Mouse (Mus musculus): ENCODE measurements around the gene Klc2.

Klc2 gene

DNA sequence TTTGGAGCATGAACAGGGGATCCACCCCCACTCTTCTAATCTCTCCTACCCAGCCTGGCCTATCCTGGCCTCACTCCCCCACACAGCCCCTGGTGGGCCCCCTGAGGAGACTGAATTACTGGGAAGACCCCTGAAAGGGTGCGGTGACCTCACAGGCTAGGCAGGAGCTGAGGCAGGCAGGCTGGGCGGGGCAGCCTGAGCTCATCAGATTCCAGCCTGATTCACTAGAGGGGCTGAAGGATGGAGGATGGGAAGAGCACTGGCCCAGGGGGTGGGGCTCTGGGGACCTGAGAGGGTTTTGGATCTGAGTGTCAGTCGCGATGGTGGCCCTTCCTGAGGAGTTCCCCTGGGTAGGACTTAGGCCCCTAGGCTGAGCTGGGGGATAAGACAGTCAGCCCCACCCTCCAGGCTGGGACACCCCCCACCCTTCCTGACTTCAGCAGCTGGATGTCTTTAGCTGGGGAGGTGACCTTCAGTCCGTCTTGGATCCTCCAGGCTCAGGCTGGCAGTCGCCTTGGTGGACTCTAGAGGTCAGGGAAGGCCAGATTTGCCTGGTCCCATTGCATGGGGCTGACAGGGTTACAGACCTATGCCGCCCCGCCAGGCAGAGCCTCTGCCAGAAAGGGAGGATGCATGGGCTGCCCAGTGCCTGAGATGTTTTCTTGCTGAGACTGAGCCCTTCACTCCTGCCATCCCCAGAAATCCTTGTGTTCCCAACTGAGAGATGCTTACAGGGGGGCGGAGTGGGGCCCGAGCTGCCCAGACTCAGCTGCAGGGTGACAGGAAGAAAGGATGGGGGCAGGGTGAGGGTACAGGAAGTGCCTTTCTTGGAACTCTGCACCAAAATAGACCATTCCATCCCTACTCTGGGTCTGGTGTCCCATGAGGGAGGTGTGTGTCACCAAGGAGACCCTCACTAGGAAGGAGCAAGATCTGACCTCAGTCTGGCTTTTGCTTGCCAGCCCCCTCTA is 59.3 kb downstream of the Klc2 start:
- H3K9me3 ChIP-seq (ENCODE audit: low read length) = no peaks in the 10 kb centered on the region
- peaks cover 6% of the 10 kb centered on the region; the same call in 1 of the 2 replicates for H3K27me3 ChIP-seq (ENCODE audit: insufficient read depth, low read length)
- H3K36me3 ChIP-seq (ENCODE audit: insufficient read depth, low read length) = peaks cover 17% of the 10 kb centered on the region
- TF ChIP-seq CTCF (conservative IDR thresholded peaks at IDR 0.05; ENCODE audit: low read length) (no peak), NANOG (IDR thresholded peaks at IDR 0.05; ENCODE audit: borderline replicate concordance, low read length) (no peak), POU5F1 (IDR thresholded peaks at IDR 0.05; ENCODE audit: borderline replicate concordance, low read length) (no peak)
- H3K4me1 ChIP-seq (replicated peaks; ENCODE audit: low read depth, low read length) = peaks cover 79% of the 10 kb centered on the region
- H3K4me3 ChIP-seq (replicated peaks; ENCODE audit: low read length) = peak overlapping the region; percentile 61

DNA sequence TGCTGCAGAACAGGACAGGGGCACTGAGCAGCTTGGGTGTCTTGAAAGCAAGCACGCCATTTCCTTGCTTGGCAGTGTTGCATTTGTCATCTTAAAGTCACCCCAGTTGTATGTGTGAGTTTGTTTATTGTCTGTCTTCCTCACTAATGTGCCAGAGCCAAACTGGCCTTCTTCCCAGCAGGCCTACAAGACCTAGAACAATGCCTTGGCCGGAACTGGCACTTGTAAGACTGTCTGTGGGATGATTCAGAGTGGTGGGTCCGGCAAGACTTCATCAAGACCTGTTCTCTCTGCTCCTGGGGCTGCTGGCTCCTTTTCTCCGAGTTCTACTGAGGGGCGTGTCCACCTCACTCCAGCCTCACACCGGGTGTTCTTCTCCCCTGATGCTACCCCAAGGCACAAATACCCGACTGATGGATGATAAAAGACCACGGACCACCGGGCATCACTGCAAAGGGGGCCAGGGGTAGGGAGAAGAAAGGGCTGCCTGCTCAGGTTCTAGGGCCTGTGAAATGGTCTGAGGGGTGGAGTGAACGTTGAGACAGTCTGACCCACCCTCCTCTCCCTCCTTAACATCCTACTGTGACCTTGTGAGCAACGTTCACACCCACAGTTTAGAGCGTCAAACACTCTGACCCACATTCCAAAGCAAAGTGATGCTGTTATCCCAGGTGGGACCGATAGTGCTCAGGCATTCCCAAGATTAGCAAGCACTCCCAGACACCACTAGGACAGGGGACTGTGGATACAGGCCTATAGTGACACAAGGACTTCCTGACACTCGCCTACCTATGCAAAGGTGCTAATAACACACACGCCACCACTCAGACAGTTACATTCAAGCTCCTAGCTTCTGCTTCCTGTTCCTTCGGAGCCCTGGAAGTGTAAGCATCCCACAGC is 60.2 kb downstream of the Klc2 start:
- H3K4me3 ChIP-seq (replicated peaks; ENCODE audit: low read length) = peak overlapping the region; percentile 61
- no peak for TF ChIP-seq CTCF (conservative IDR thresholded peaks at IDR 0.05; ENCODE audit: low read length)

More for the DNA sequence above, 60.2 kb downstream of the Klc2 start:
- no peaks in the 10 kb centered on the region for H3K9me3 ChIP-seq (ENCODE audit: low read length)
- H3K27me3 ChIP-seq (ENCODE audit: insufficient read depth, low read length) = peaks cover 10% of the 10 kb centered on the region
- peaks cover 23% of the 10 kb centered on the region for H3K36me3 ChIP-seq (ENCODE audit: insufficient read depth, low read length)
- peaks cover 86% of the 10 kb centered on the region for H3K4me1 ChIP-seq (replicated peaks; ENCODE audit: low read depth, low read length)
